Mouse (Mus musculus): ENCODE measurements around the gene B3gnt8.

DNA sequence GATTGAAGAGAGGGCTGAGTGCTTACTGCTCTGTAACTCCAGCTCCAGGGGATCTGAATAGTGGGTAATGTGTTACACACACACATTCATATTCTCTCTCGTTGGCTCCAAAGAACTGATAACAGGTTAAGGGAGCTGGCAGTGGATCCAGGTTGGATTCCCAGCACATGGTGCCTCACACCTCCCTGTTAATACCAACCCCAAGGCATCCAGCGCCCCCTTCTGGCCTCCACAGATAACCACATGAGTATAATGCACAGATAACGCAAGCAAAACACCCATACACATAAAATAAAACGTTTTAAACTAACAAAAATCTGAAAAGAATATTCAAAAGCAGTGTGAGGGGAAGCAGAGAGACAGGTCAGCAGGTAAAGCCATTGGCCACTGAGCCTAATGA, 46.0 kb downstream of the B3gnt8 start:
- no peak for TF ChIP-seq CTCF (IDR thresholded peaks at IDR 0.05; ENCODE audit: borderline replicate concordance, control insufficient read depth, extremely low read depth, insufficient read depth, low read length, poor library complexity)
- TF ChIP-seq POLR2A (IDR thresholded peaks at IDR 0.05; ENCODE audit: control insufficient read depth, extremely low read depth, insufficient read depth, low read length, poor library complexity) = no peak

All from thymus, adult 2 months (tissue).